Mouse (Mus musculus): Measurements from ENCODE around the gene Gtf2a1l. TPM values are rescaled to one million over a fixed set of nuclear protein-coding genes. Genes with fewer than 3 reads are reported as not detected.

Gtf2a1l gene
- polyA plus RNA-seq, 1 experiment: not detected

DNA sequence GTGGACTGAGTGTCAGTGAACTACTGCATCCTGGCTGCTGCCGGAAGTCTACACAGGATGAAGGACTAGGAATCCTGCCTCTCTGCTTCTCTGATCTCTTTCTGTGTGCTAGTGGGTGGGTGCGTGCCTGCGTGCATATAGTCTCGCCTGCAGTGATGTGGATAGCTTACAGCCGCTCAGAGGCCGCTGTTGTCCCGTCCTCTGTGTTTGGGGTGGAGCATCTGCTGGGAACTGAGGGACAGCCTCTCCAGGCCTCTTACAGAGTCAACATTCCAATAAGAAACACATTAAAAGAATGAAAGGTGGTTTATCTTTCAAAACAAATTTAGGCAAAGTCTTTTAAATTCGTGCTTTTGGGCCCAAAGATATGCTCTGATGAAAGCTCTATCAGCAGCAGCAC, 26.6 kb upstream of the Gtf2a1l start:
- H3K36me3 ChIP-seq (ENCODE audit: control insufficient read depth, insufficient read depth): peaks cover 68% of the 10 kb centered on the region
- no peaks in the 10 kb centered on the region for H3K27me3 ChIP-seq (ENCODE audit: control insufficient read depth, insufficient read depth, insufficient read length)
- no peak for TF ChIP-seq CTCF (IDR thresholded peaks at IDR 0.05; ENCODE audit: control insufficient read depth, insufficient read depth, insufficient read length)
- TF ChIP-seq USF1 (IDR thresholded peaks at IDR 0.05; ENCODE audit: low read depth): no peak
- peaks cover 32% of the 10 kb centered on the region for H3K79me2 ChIP-seq (ENCODE audit: control insufficient read depth, insufficient read depth)
- H3K79me3 ChIP-seq (ENCODE audit: low read depth): peaks cover 17% of the 10 kb centered on the region
- no peak overlapping the region for H3K4me3 ChIP-seq (ENCODE audit: insufficient read depth, poor library complexity, severe bottlenecking)
- no peak overlapping the region for H3ac ChIP-seq (ENCODE audit: control insufficient read depth, insufficient read length, low read depth)

GRCm38 (mm10) chr17:88644876-88645275, 23.6 kb upstream of the Gtf2a1l start:
- Histone ChIP-seq H3ac (ENCODE audit: control insufficient read depth, insufficient read length, low read depth) (no peak overlapping the region), H3K4me3 (ENCODE audit: insufficient read depth, poor library complexity, severe bottlenecking) (no peak overlapping the region), H3K79me2 (ENCODE audit: control insufficient read depth, insufficient read depth) (peaks cover 12% of the 10 kb centered on the region), H3K79me3 (ENCODE audit: low read depth) (peaks cover 9% of the 10 kb centered on the region), H3K36me3 (ENCODE audit: control insufficient read depth, insufficient read depth) (peaks cover 53% of the 10 kb centered on the region), H3K27me3 (ENCODE audit: control insufficient read depth, insufficient read depth, insufficient read length) (no peaks in the 10 kb centered on the region)
- TF ChIP-seq MYOD1 (IDR thresholded peaks at IDR 0.05; ENCODE audit: control insufficient read depth, insufficient read length, low read depth) (no peak), MYOG (IDR thresholded peaks at IDR 0.05; ENCODE audit: control insufficient read depth, extremely low read depth, insufficient read length) (no peak), CTCF (IDR thresholded peaks at IDR 0.05; ENCODE audit: control insufficient read depth, insufficient read depth, insufficient read length) (no peak), MAX (IDR thresholded peaks at IDR 0.05) (no peak), FOSL1 (IDR thresholded peaks at IDR 0.05; ENCODE audit: insufficient read depth, low read length, poor library complexity, severe bottlenecking) (no peak), CEBPB (IDR thresholded peaks at IDR 0.05; ENCODE audit: low read depth) (no peak), USF1 (IDR thresholded peaks at IDR 0.05; ENCODE audit: low read depth) (no peak)

GRCm38 (mm10) chr17:88645299-88645698, 23.2 kb upstream of the Gtf2a1l start:
- Histone ChIP-seq H3K4me3 (ENCODE audit: insufficient read depth, poor library complexity, severe bottlenecking) (no peak overlapping the region), H3ac (ENCODE audit: control insufficient read depth, insufficient read length, low read depth) (no peak overlapping the region), H3K79me3 (ENCODE audit: low read depth) (peaks cover 9% of the 10 kb centered on the region), H3K79me2 (ENCODE audit: control insufficient read depth, insufficient read depth) (peaks cover 9% of the 10 kb centered on the region), H3K36me3 (ENCODE audit: control insufficient read depth, insufficient read depth) (peaks cover 51% of the 10 kb centered on the region), H3K27me3 (ENCODE audit: control insufficient read depth, insufficient read depth, insufficient read length) (no peaks in the 10 kb centered on the region)
- TF ChIP-seq CTCF (IDR thresholded peaks at IDR 0.05; ENCODE audit: control insufficient read depth, insufficient read depth, insufficient read length) (no peak), MYOG (IDR thresholded peaks at IDR 0.05; ENCODE audit: control insufficient read depth, extremely low read depth, insufficient read length) (no peak), USF1 (IDR thresholded peaks at IDR 0.05; ENCODE audit: low read depth) (no peak), FOSL1 (IDR thresholded peaks at IDR 0.05; ENCODE audit: insufficient read depth, low read length, poor library complexity, severe bottlenecking) (no peak)

DNA sequence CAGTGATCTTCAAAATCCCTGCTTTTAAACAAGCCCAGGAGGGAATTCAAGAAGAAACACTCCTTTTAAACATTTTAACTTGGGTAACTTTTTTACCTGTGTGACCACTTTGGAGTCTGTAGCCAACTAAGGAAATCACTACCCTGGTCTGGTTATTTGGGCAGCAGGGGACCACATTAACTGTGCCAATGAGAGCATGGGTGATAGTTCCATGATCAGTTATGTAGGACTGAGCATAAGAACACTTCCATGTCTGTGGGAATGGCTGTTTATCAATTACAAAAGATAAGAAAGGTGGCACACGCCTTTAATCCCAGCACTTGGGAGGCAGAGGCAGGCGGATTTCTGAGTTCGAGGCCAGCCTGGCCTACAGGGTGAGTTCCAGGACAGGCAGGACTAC, 21.3 kb upstream of the Gtf2a1l start:
- no peak for TF ChIP-seq CEBPB (IDR thresholded peaks at IDR 0.05; ENCODE audit: low read depth)
- no peak for TF ChIP-seq MAX (IDR thresholded peaks at IDR 0.05)
- TF ChIP-seq MYOG (IDR thresholded peaks at IDR 0.05; ENCODE audit: control insufficient read depth, extremely low read depth, insufficient read length): no peak
- no peak for TF ChIP-seq CTCF (IDR thresholded peaks at IDR 0.05; ENCODE audit: control insufficient read depth, insufficient read depth, insufficient read length)
- TF ChIP-seq FOSL1 (IDR thresholded peaks at IDR 0.05; ENCODE audit: insufficient read depth, low read length, poor library complexity, severe bottlenecking): no peak
- TF ChIP-seq USF1 (IDR thresholded peaks at IDR 0.05; ENCODE audit: low read depth): no peak
- no peak for TF ChIP-seq MYOD1 (IDR thresholded peaks at IDR 0.05; ENCODE audit: control insufficient read depth, insufficient read length, low read depth)
- H3K79me3 ChIP-seq (ENCODE audit: low read depth): peaks cover 1% of the 10 kb centered on the region
- H3ac ChIP-seq (ENCODE audit: control insufficient read depth, insufficient read length, low read depth): no peak overlapping the region
- no peak overlapping the region for H3K4me3 ChIP-seq (ENCODE audit: insufficient read depth, poor library complexity, severe bottlenecking)
- no peaks in the 10 kb centered on the region for H3K79me2 ChIP-seq (ENCODE audit: control insufficient read depth, insufficient read depth)
- H3K27me3 ChIP-seq (ENCODE audit: control insufficient read depth, insufficient read depth, insufficient read length): no peaks in the 10 kb centered on the region
- peaks cover 33% of the 10 kb centered on the region for H3K36me3 ChIP-seq (ENCODE audit: control insufficient read depth, insufficient read depth)

GRCm38 (mm10) chr17:88652010-88652409, 16.4 kb upstream of the Gtf2a1l start:
- Histone ChIP-seq H3K79me2 (ENCODE audit: control insufficient read depth, insufficient read depth) (no peaks in the 10 kb centered on the region), H3ac (ENCODE audit: control insufficient read depth, insufficient read length, low read depth) (no peak overlapping the region), H3K27me3 (ENCODE audit: control insufficient read depth, insufficient read depth, insufficient read length) (no peaks in the 10 kb centered on the region), H3K79me3 (ENCODE audit: low read depth) (no peaks in the 10 kb centered on the region), H3K4me3 (ENCODE audit: insufficient read depth, poor library complexity, severe bottlenecking) (no peak overlapping the region), H3K36me3 (ENCODE audit: control insufficient read depth, insufficient read depth) (no peaks in the 10 kb centered on the region)
- TF ChIP-seq CEBPB (IDR thresholded peaks at IDR 0.05; ENCODE audit: low read depth) (no peak), CTCF (IDR thresholded peaks at IDR 0.05; ENCODE audit: control insufficient read depth, insufficient read depth, insufficient read length) (peak; percentile 75)

DNA sequence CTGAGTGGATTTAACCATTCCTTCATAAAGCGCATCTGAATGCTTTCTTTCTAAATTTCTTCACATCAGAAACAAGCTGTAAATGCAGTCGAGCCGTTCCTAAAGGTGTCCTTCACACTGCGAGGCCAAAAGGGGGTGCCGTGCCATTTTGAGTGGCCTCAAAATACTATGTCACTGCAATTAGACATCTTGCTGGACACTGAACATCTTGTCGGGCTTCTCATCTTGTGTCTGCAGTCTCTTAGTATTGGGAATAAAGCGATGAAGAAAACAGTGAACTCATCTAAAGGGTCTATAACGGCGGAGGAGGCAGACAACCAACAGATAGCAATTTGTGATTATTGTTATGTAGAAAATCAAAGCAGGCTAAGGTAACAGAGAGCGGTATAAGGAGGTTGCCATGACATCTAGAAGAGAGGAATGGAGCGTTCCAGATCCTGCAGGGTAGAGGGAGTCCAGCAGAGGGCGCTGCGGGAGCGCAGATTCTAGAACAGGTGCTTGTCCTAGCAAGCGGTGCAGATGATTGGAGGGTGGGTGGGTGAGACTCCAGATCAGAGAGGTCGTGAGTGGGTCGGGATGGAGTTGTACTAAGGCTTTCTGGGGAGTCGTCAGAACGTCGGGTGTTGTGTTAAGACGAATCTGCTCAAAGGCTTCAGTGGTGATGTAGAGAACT, 15.6 kb upstream of the Gtf2a1l start:
- no peaks in the 10 kb centered on the region for H3K27me3 ChIP-seq (ENCODE audit: control insufficient read depth, insufficient read depth, insufficient read length)
- H3K36me3 ChIP-seq (ENCODE audit: control insufficient read depth, insufficient read depth): no peaks in the 10 kb centered on the region
- no peak overlapping the region for H3ac ChIP-seq (ENCODE audit: control insufficient read depth, insufficient read length, low read depth)
- H3K4me3 ChIP-seq (ENCODE audit: insufficient read depth, poor library complexity, severe bottlenecking): no peak overlapping the region
- no peaks in the 10 kb centered on the region for H3K79me3 ChIP-seq (ENCODE audit: low read depth)
- TF ChIP-seq MYOD1 (IDR thresholded peaks at IDR 0.05; ENCODE audit: control insufficient read depth, insufficient read length, low read depth) (peak; percentile 18), CTCF (IDR thresholded peaks at IDR 0.05; ENCODE audit: control insufficient read depth, insufficient read depth, insufficient read length) (peak; percentile 52), MAX (IDR thresholded peaks at IDR 0.05) (no peak)
- no peaks in the 10 kb centered on the region for H3K79me2 ChIP-seq (ENCODE audit: control insufficient read depth, insufficient read depth)

Data from C2C12 (cell line).